Mouse (Mus musculus): ENCODE data around the gene Usp43.

DNA sequence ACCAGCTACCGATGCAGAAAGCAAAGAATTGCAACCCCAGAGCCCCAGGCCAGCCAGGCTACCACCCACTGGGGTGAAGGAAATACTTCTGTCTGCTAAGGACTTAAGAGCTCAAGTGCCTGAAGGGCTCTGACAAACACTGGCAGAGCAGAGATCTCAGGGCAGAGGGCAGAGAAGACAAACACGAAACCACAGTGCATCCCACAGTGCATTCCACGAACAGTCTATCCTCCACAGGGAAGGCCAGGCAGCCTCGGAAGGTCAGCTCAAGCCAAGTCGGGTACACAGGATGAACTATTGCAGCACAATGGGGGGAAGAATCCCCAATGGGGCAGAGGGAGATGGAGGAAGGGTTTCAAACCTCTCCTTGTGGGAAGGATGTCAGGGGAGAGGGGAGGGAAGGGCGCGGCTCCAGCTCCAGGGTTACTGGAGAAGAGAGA, 60.5 kb downstream of the Usp43 start:
- TF ChIP-seq POLR2A (IDR thresholded peaks at IDR 0.05; ENCODE audit: borderline replicate concordance, low read depth, low read length) (no peak), CTCF (IDR thresholded peaks at IDR 0.05; ENCODE audit: low read depth, low read length) (no peak)
